Mouse (Mus musculus) G1E (cell line): ENCODE measurements around the gene 4930470P17Rik.

Experiments
- CTCF ChIP-seq: IDR thresholded peaks from 2 replicates; pipeline ENCODE4 v1.5.1; 2012; ENCODE audit warnings: low read depth, low read length, inconsistent platforms, mixed read lengths
- GATA1 ChIP-seq: IDR thresholded peaks from 2 replicates; pipeline ENCODE4 v1.6.1; 2012; ENCODE audit warnings: borderline replicate concordance, low read length, inconsistent platforms, mixed read lengths
- GATA2 ChIP-seq: IDR thresholded peaks from 2 replicates; pipeline ENCODE4 v1.6.1; 2012; ENCODE audit warnings: low read depth, low read length, inconsistent platforms, borderline replicate concordance
- POLR2AphosphoS5 ChIP-seq: IDR thresholded peaks from 2 replicates; pipeline ENCODE4 v1.6.1; 2012; ENCODE audit warnings: low read depth, low read length, inconsistent platforms; ENCODE audit not compliant: insufficient replicate concordance

DNA sequence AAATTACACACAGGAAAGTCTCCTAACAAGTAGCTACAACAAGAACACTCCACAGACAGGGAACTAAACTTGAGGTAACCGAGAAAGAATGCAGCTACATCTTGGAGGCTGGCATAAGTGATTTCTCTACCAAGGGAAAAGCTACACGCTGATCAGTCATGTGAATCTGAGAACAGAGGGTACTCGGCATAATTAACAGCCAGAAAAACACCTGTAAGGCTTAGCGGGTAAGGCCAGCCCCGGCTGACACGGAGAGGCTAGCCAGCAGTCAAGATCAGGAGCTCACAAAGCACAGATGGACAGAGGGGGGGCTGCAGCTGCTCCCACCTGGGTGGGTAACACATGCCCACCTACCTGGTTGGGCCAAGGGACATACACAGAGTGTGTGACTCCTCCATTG is 9.7 kb downstream of the 4930470P17Rik start:
- TF ChIP-seq CTCF (no peak), GATA2 (no peak), GATA1 (no peak), POLR2AphosphoS5 (no peak)
